Mouse (Mus musculus) myocyte (in vitro differentiated cells): ENCODE data around the gene Vav3.

Experiments used
- POLR2A ChIP-seq: IDR thresholded peaks from one replicate; pipeline ENCODE4 v1.6.1; 2011; ENCODE audit warnings: low read depth, mild to moderate bottlenecking, control low read depth, moderate library complexity; ENCODE audit not compliant: insufficient read length
- SRF ChIP-seq: IDR thresholded peaks from one replicate; pipeline ENCODE4 v1.6.1; 2011; ENCODE audit warnings: low read depth; ENCODE audit not compliant: control insufficient read depth, insufficient read length

- no peak for TF ChIP-seq SRF
- no peak for TF ChIP-seq POLR2A
Measured at GRCm38 (mm10) chr3:109444077-109444476, 103.6 kb downstream of the Vav3 start.
